27 mouse cellular contexts compared by ENCODE assay signal in genomic region chr7:121011794-121012689, GRCm38 (mm10). TPM values are rescaled to one million over a fixed set of nuclear protein-coding genes. Genes with fewer than 3 reads are reported as not detected.
DNase-seq lines count a peak whose midpoint lies in the region; ATAC-seq and TF ChIP-seq lines count a peak whose summit lies in the region.
"Had no signal": no experiment of that assay in that cellular context is flagged by ENCODE, and none has a peak within 500 bp of the region (broad histone marks: within the 10 kb centered on the region; RNA-seq: fewer than 3 reads in every experiment).

No protein-coding gene starts in this region.

- TF ChIP-seq CTCF in midbrain, postnatal 0 days (IDR thresholded peaks at IDR 0.05) = no peak

- H3K9me3 ChIP-seq in midbrain, embryonic 14.5 days (ENCODE audit: control insufficient read depth, low read length) = no peaks in the 10 kb centered on the region
- no peaks in the 10 kb centered on the region for H3K9me3 ChIP-seq in midbrain, postnatal 0 days (ENCODE audit: low read length)
- H3K9me3 ChIP-seq in embryonic facial prominence, embryonic 15.5 days (replicated peaks) = no peaks in the 10 kb centered on the region
- no peaks in the 10 kb centered on the region for H3K9me3 ChIP-seq in limb, embryonic 14.5 days (ENCODE audit: control insufficient read depth, low read length)
- H3K9me3 ChIP-seq: heart, embryonic 10.5 days; hindbrain, embryonic 10.5 days; liver, embryonic 15.5 days; neural tube, embryonic 13.5 days; stomach, embryonic 15.5 days had no signal

- H3K9ac ChIP-seq in midbrain, embryonic 14.5 days (replicated peaks; ENCODE audit: low read length) = no peak overlapping the region
- H3K9ac ChIP-seq in midbrain, postnatal 0 days (replicated peaks; ENCODE audit: low read length, poor library complexity, severe bottlenecking) = no peak overlapping the region
- no peak overlapping the region for H3K9ac ChIP-seq in embryonic facial prominence, embryonic 15.5 days
- H3K9ac ChIP-seq in limb, embryonic 14.5 days (ENCODE audit: low read depth, low read length, severe bottlenecking) = no peak overlapping the region
- H3K9ac ChIP-seq: liver, embryonic 15.5 days; neural tube, embryonic 13.5 days; stomach, embryonic 15.5 days had no signal

- DNase-seq in embryo, embryonic 11 days = peak; percentile 21
- DNase-seq in embryo, embryonic 9.5 days (ENCODE audit: extremely low spot score) = no peak
- DNase-seq in midbrain, embryonic 14.5 days = peak; percentile 7
- DNase-seq in midbrain, postnatal 0 days (ENCODE audit: low spot score) = no peak
- DNase-seq in limb, embryonic 14.5 days (ENCODE audit: low spot score) = peak; percentile 80
- DNase-seq in layer of hippocampus, adult 8-10 months (ENCODE audit: low spot score in 2 of 2) = no peak
- no peak for DNase-seq in thymus, postnatal 0 days (ENCODE audit: low spot score)
- DNase-seq: adrenal gland, adult 8-10 months; cerebellum, adult 9-11 months; gastrocnemius, adult 2 months; kidney, adult 2 months; kidney, postnatal 14 days; right cerebral cortex, postnatal 14 days; spleen, adult 18-20 months; thymus, adult 18-20 months had no signal

- no peaks in the 10 kb centered on the region for H3K36me3 ChIP-seq in midbrain, embryonic 14.5 days (ENCODE audit: control insufficient read depth, insufficient read depth, low read length)
- H3K36me3 ChIP-seq in midbrain, postnatal 0 days (ENCODE audit: insufficient read depth, low read length) = no peaks in the 10 kb centered on the region
- no peaks in the 10 kb centered on the region for H3K36me3 ChIP-seq in embryonic facial prominence, embryonic 15.5 days
- H3K36me3 ChIP-seq in limb, embryonic 14.5 days (ENCODE audit: control insufficient read depth, insufficient read depth, low read length) = no peaks in the 10 kb centered on the region
- H3K36me3 ChIP-seq: heart, embryonic 10.5 days; hindbrain, embryonic 10.5 days; liver, embryonic 15.5 days; neural tube, embryonic 13.5 days; stomach, embryonic 15.5 days had no signal

- ATAC-seq in midbrain, embryonic 14.5 days (ENCODE audit: low FRiP score, low TSS enrichment) = no peak
- ATAC-seq in midbrain, postnatal 0 days (ENCODE audit: low FRiP score) = no peak
- ATAC-seq in embryonic facial prominence, embryonic 15.5 days (ENCODE audit: insufficient number of reproducible peaks, low FRiP score, low TSS enrichment, low read depth) = no peak; the same call in 1 of the 2 replicates
- peak; percentile 89 for ATAC-seq in limb, embryonic 14.5 days (ENCODE audit: low FRiP score, low read depth)
- ATAC-seq: CD4-positive, CD25-positive, alpha-beta regulatory T cell, adult 4 months; inflammation-experienced regulatory T-cells, adult 6 months; lung, postnatal 0 days; Patski had no signal

- no peak for TF ChIP-seq POLR2A in limb, embryonic 14.5 days (IDR thresholded peaks at IDR 0.05; ENCODE audit: borderline replicate concordance, extremely low read depth, insufficient read depth, insufficient read length)

- H3K4me1 ChIP-seq in midbrain, embryonic 14.5 days (ENCODE audit: control insufficient read depth, insufficient read depth, low read length) = no peaks in the 10 kb centered on the region
- H3K4me1 ChIP-seq in midbrain, postnatal 0 days (ENCODE audit: insufficient read depth, low read length) = no peaks in the 10 kb centered on the region
- H3K4me1 ChIP-seq in embryonic facial prominence, embryonic 15.5 days = peaks cover 17% of the 10 kb centered on the region
- peaks cover 21% of the 10 kb centered on the region for H3K4me1 ChIP-seq in limb, embryonic 14.5 days (ENCODE audit: control insufficient read depth, insufficient read depth, low read length)
- H3K4me1 ChIP-seq: heart, embryonic 10.5 days; liver, embryonic 15.5 days; neural tube, embryonic 13.5 days; stomach, embryonic 15.5 days had no signal

- no peak overlapping the region for H3K4me3 ChIP-seq in midbrain, embryonic 14.5 days (replicated peaks; ENCODE audit: low read depth, low read length)
- no peak overlapping the region for H3K4me3 ChIP-seq in midbrain, postnatal 0 days (ENCODE audit: low read depth, low read length)
- no peak overlapping the region for H3K4me3 ChIP-seq in embryonic facial prominence, embryonic 15.5 days (replicated peaks)
- H3K4me3 ChIP-seq in limb, embryonic 14.5 days (replicated peaks; ENCODE audit: low read length) = no peak overlapping the region
- H3K4me3 ChIP-seq: gastrocnemius, adult 2 months; heart, embryonic 10.5 days; hindbrain, embryonic 10.5 days; liver, embryonic 15.5 days; neural tube, embryonic 13.5 days; stomach, embryonic 15.5 days had no signal

- H3K27me3 ChIP-seq in midbrain, embryonic 14.5 days (ENCODE audit: control insufficient read depth, insufficient read depth, low read length) = no peaks in the 10 kb centered on the region
- H3K27me3 ChIP-seq in midbrain, postnatal 0 days (ENCODE audit: insufficient read depth, low read length) = no peaks in the 10 kb centered on the region
- no peaks in the 10 kb centered on the region for H3K27me3 ChIP-seq in embryonic facial prominence, embryonic 15.5 days
- H3K27me3 ChIP-seq in limb, embryonic 14.5 days (ENCODE audit: control insufficient read depth, insufficient read depth, low read length) = no peaks in the 10 kb centered on the region
- H3K27me3 ChIP-seq: neural tube, embryonic 13.5 days; Patski; stomach, embryonic 15.5 days had no signal

- no peak overlapping the region for H3K4me2 ChIP-seq in midbrain, embryonic 14.5 days (ENCODE audit: low read length)
- no peak overlapping the region for H3K4me2 ChIP-seq in midbrain, postnatal 0 days (ENCODE audit: low read depth, low read length, poor library complexity, severe bottlenecking)
- H3K4me2 ChIP-seq in embryonic facial prominence, embryonic 15.5 days (replicated peaks) = no peak overlapping the region
- peak overlapping the region; percentile 25; the same call in 1 of the 2 replicates for H3K4me2 ChIP-seq in limb, embryonic 14.5 days (replicated peaks; ENCODE audit: low read depth, low read length, severe bottlenecking)
- H3K4me2 ChIP-seq: liver, embryonic 15.5 days; neural tube, embryonic 13.5 days; stomach, embryonic 15.5 days had no signal

- no peak overlapping the region for H3K27ac ChIP-seq in midbrain, embryonic 14.5 days (replicated peaks; ENCODE audit: low read depth, low read length)
- H3K27ac ChIP-seq in midbrain, postnatal 0 days (ENCODE audit: low read depth, low read length) = no peak overlapping the region
- H3K27ac ChIP-seq in embryonic facial prominence, embryonic 15.5 days (replicated peaks) = 0 out of 2 replicates have a peak overlapping the region, but pooled peaks have one; percentile 34
- H3K27ac ChIP-seq in limb, embryonic 14.5 days (replicated peaks; ENCODE audit: low read depth, low read length) = peak overlapping the region; percentile 69
- H3K27ac ChIP-seq: gastrocnemius, adult 2 months; heart, embryonic 10.5 days; hindbrain, embryonic 10.5 days; liver, embryonic 15.5 days; neural tube, embryonic 13.5 days; stomach, embryonic 15.5 days had no signal

- 70% methylated on average over 10 of the region's 10 CpGs for WGBS in midbrain, embryonic 14.5 days
- 50% methylated on average over 10 of the region's 10 CpGs for WGBS in midbrain, postnatal 0 days
- 22% methylated on average over 10 of the region's 10 CpGs for WGBS in embryonic facial prominence, embryonic 15.5 days
- 14% methylated on average over 10 of the region's 10 CpGs for WGBS in limb, embryonic 14.5 days

RNA-seq across cellular contexts. Expression of gene Mettl9, which starts 22.2 kb away (rescaled TPM):
- polyA plus RNA-seq in midbrain, embryonic 14.5 days (2014; fragmentation: Nextera tagmentation; extraction: Ambion mirVana) = 209 and 227 TPM in 2 replicates
- total RNA-seq in midbrain, postnatal 0 days (2014; rRNA removed) = 63.8 and 89.9 TPM in 2 replicates
- polyA plus RNA-seq in midbrain, postnatal 0 days (2015; fragmentation: Nextera tagmentation; extraction: Ambion mirVana) = 134 and 140 TPM in 2 replicates
- polyA plus RNA-seq in embryonic facial prominence, embryonic 15.5 days (2015; fragmentation: Nextera tagmentation; extraction: Ambion mirVana) = 133 and 136 TPM in 2 replicates
- 91.6 and 94.8 TPM in 2 replicates for polyA plus RNA-seq in limb, embryonic 14.5 days (2012; rRNA removed)
- 188 and 197 TPM in 2 replicates for polyA plus RNA-seq in limb, embryonic 14.5 days (2014; fragmentation: Nextera tagmentation; extraction: Ambion mirVana)
- total RNA-seq in layer of hippocampus, adult 8-10 months (2022) = 10 to 100 TPM; 75.9 to 92.0 (median 87.8) TPM
- polyA plus RNA-seq in thymus, postnatal 0 days (2015; fragmentation: Nextera tagmentation; extraction: Ambion mirVana) = 86.3 and 93.3 TPM in 2 replicates

RNA-seq across cellular contexts. Expression of gene Mfsd13b, which starts 29.7 kb away (rescaled TPM):
- 0.28 TPM in 1 of 2 replicates, not detected in the other for polyA plus RNA-seq in midbrain, embryonic 14.5 days (2014; fragmentation: Nextera tagmentation; extraction: Ambion mirVana)
- total RNA-seq in midbrain, postnatal 0 days (2014; rRNA removed) = 0.19 TPM in 1 of 2 replicates, not detected in the other
- 0.18 and 0.26 TPM in 2 replicates for polyA plus RNA-seq in midbrain, postnatal 0 days (2015; fragmentation: Nextera tagmentation; extraction: Ambion mirVana)
- 0.17 TPM in 1 of 2 replicates, not detected in the other for polyA plus RNA-seq in embryonic facial prominence, embryonic 15.5 days (2015; fragmentation: Nextera tagmentation; extraction: Ambion mirVana)
- polyA plus RNA-seq in limb, embryonic 14.5 days (2012; rRNA removed) = 0.26 and 0.55 TPM in 2 replicates
- polyA plus RNA-seq in limb, embryonic 14.5 days (2014; fragmentation: Nextera tagmentation; extraction: Ambion mirVana) = 0.36 TPM in 1 of 2 replicates, not detected in the other
- total RNA-seq in layer of hippocampus, adult 8-10 months (2022) = 1 to 10 TPM in 2 of 4 experiments, under 1 TPM in 2; 0.92 to 3.2 (median 1.4) TPM
- 0.12 and 0.49 TPM in 2 replicates for polyA plus RNA-seq in thymus, postnatal 0 days (2015; fragmentation: Nextera tagmentation; extraction: Ambion mirVana)
- total RNA-seq: ES-E14; gastrocnemius, adult 2 months; megakaryocyte progenitor cell, adult 5-6 weeks had no signal
- polyA plus RNA-seq: CD4-positive, CD25-positive, alpha-beta regulatory T cell, adult 4 months; inflammation-experienced regulatory T-cells, adult 6 months had no signal

RNA-seq across cellular contexts. Expression of gene Cdr2, which starts 29.9 kb away (rescaled TPM):
- 16.3 and 17.8 TPM in 2 replicates for polyA plus RNA-seq in midbrain, embryonic 14.5 days (2014; fragmentation: Nextera tagmentation; extraction: Ambion mirVana)
- total RNA-seq in midbrain, postnatal 0 days (2014; rRNA removed) = 26.7 and 30.7 TPM in 2 replicates
- 8.4 and 9.1 TPM in 2 replicates for polyA plus RNA-seq in midbrain, postnatal 0 days (2015; fragmentation: Nextera tagmentation; extraction: Ambion mirVana)
- 11.3 and 14.1 TPM in 2 replicates for polyA plus RNA-seq in embryonic facial prominence, embryonic 15.5 days (2015; fragmentation: Nextera tagmentation; extraction: Ambion mirVana)
- 28.9 and 36.2 TPM in 2 replicates for polyA plus RNA-seq in limb, embryonic 14.5 days (2012; rRNA removed)
- 17.0 and 19.4 TPM in 2 replicates for polyA plus RNA-seq in limb, embryonic 14.5 days (2014; fragmentation: Nextera tagmentation; extraction: Ambion mirVana)
- total RNA-seq in layer of hippocampus, adult 8-10 months (2022) = 1 to 10 TPM; 4.7 to 6.9 (median 4.9) TPM
- polyA plus RNA-seq in thymus, postnatal 0 days (2015; fragmentation: Nextera tagmentation; extraction: Ambion mirVana) = 2.9 and 3.2 TPM in 2 replicates

Comparison
In these comparisons a context has a peak if more than half of its experiments do, and no peak if none do; other contexts are left out.
1. DNase-seq: peak in embryo, embryonic 11 days (single experiment), midbrain, embryonic 14.5 days (single experiment) and limb, embryonic 14.5 days (single experiment); none in embryo, embryonic 9.5 days (single experiment), midbrain, postnatal 0 days (single experiment), layer of hippocampus, adult 8-10 months (0 of 2) and thymus, postnatal 0 days (single experiment).
2. H3K27ac ChIP-seq: peak in embryonic facial prominence, embryonic 15.5 days (single experiment) and limb, embryonic 14.5 days (single experiment); none in midbrain, embryonic 14.5 days (single experiment) and midbrain, postnatal 0 days (single experiment).